Mouse (Mus musculus) lung, postnatal 25 days (tissue): ENCODE results near the gene Ube4b.

Source experiments
- DNase-seq: peaks from one replicate; pipeline ENCODE4 v3.0.0; 2022; ENCODE audit warnings: low spot score

Gene Ube4b

GRCm38 (mm10) chr4:149337353-149337752, 89.2 kb downstream of the Ube4b start:
- DNase-seq: no peak

GRCm38 (mm10) chr4:149336302-149336701, 90.2 kb downstream of the Ube4b start:
- no peak for DNase-seq

DNA sequence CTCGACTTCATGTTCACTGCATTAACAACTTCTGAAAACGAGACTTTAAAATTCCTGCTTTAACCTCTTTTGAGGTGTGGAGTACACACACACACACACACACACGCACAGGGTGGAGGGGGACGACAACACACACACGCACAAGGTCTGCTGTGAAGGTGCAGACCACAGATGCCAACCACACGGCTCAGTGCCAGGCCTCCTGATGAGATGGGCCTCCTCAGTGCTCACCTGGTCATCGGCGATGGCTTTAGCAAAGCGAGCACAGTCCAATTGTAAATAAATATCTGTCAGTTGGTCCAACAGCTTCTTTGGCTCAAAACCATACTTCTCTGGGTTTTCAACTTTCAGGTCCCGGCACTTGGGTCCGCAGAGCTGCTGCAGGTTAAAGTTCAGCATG, 91.7 kb downstream of the Ube4b start:
- DNase-seq: no peak

DNA sequence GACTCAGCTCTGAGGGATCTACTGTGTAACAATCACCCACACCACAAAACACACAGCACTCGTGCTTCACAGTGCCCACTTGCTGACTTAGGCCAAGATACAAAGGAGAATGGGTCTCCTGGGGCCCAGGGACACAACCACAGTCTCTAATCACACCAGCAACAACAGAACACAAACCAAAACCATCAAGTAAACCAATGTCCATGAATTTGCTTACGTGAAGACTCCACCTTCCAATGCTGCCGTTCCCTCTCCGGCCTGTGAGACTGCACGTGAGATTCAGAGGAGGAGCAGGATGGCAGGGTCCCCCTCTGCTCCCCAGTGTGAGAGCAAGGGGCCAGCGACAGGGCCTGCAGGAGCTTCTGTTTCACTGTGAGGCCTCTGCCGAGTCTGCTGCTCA, 93.8 kb downstream of the Ube4b start:
- no peak for DNase-seq

GRCm38 (mm10) chr4:149330495-149330894, 96.1 kb downstream of the Ube4b start:
- no peak for DNase-seq

DNA sequence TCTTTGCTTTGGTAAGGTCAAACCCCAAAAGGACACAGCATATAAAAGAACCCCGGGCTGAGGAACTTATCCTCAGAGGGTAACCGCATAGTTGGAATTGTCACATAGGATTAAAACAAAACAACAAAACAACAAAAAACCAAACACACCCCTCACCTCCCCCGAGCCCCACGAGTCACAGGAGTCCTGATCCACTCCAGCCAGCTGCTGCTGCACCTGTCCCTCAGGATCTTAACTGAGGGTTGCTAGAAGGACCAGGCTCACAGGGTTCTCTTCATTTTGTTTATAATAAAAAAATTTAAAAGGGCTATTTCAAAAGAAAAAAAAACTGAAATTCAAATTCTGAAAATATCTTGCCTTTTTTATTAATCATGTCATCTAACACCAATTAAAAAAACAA, 97.8 kb downstream of the Ube4b start:
- DNase-seq: no peak

DNA sequence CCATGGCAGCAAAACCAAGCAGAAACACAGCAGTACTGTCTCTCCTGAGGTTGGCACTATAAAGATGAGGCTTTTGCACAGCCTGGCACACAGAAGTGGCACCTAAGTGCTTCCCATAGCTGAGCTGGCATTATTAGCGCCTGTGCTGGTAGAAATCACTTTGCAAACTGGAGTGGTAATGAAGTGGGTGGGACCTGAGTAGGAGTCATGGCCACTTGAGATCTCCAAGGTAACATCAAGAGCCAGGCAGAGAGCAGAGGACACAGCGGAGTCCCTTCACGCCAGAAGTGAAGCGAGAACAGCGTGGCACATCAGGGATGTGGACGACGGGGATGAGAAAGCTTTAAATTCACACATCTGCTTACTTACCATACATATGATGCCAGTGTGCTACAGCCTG, 99.3 kb downstream of the Ube4b start:
- peak; percentile 58 for DNase-seq

DNA sequence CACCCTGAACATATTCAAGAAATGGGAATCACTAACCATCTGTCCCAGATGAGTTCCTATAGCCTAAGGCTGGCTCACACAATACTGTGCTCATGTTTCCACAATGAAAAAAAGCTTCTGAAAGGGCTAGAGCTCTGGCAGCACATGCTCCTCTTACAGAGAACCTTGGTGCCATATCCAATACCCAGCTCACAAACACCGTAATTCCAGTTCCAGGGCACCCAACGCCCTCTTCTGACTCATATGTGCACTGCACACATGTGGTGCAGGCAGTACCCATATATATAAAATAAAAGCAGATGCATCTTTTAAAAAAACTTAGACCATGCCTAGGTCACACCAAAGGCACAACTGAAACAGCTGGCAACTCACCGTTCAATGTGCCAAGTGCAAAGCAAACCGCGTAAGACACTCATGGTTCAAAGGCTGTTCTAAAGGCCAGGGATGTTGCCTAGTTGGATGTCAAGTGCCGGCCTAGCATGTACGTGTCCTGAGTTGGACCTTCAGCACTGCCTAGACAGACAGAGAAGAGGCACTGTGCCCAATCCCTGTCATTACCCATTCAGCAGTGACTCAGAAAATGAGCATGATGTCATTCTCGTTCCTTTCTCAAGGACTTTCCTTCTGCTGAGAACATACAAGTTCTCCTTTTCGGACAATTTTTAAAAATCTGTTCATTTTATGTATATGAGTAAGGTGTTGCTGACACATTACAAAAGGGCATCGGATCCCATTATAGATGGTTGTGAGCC, 101.0 kb downstream of the Ube4b start:
- DNase-seq: no peak

DNA sequence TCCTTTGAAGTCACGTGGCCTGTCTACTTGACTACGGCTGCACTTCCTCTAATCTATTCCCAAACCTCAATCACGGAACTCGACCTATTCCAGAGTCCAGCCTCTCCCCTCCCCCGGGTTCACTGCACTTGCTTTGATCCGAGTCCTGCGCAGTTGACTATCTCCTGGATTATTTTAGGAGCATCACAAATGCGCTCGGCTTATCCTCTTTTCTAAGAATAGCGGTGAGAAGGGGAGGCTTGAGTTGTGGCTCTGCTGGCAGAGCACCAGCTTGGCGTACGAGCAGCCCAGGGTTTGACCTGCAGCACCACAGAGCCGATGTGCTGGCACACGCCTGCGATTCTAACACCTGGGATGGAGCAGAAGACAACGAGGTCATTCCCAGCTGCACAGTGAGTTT, 102.8 kb downstream of the Ube4b start:
- DNase-seq: no peak

- DNase-seq: no peak
These were observed 103.8 kb downstream of the Ube4b start for GRCm38 (mm10) chr4:149322718-149323117.

- DNase-seq: no peak
These were observed 104.3 kb downstream of the Ube4b start for GRCm38 (mm10) chr4:149322286-149322685.

DNA sequence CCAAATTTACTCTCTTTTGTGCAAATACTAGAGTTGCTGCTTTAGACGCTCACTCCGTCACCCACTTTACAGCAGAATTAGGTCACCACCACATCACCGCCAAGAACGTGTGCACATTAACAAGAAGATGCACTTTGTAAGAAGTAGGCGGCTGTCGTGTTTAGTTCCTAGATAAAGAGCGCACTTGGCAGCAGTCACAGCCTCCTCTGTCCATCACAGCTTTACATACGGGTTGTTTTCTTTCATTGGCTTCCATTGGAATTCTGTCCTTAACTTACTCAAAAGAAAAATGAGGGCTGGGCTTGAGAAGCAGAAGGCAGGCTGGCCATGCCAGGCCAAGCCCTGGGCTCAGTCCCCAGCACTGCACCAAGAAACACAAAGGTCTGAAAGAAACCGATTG, 107.5 kb downstream of the Ube4b start:
- no peak for DNase-seq

DNA sequence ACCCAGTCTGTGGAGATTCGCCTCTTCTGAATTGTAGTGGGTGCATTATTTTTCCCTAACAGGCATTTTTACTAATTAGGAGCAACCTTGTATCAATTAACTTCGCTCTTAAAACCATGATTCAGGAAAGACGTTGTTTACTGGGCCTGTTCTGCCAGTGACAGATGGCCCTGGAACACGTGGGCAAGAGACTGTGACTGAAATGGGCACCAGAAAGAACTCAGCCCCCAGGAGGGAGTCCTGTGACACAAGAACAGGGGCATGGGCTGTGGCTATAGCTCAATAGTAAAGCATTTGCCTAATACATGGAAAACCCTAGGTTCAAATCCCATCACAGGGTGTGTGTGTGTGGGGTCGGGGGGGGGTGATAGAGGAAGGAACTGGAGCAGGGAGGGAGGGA, 109.2 kb downstream of the Ube4b start:
- DNase-seq: no peak

DNA sequence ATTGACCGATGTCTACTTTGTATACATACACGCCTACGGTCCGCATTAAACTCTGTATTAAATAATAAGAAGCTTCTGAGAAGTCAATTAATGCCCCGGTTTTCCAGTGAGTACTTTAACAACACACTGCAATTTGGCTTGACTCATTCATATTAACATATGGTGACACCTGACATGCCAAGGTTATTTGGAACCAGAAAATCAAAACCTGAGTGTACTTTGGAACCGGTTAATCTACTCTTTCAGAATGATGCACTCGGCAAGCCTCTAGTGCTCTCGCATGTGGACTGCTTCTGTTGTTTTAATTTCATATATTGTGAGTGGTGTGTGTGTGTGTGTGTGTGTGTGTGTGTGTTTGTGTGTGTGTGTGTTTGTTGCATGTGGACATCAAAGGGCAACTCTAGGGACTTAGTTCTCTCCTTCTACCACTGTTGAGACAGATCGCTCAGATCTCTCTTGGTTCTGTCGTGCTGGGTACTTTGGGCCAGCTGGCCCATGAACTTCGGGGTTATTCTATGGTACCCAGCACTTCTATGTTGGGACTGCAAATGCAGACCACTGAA, 112.2 kb downstream of the Ube4b start:
- DNase-seq: peak; percentile 52

DNA sequence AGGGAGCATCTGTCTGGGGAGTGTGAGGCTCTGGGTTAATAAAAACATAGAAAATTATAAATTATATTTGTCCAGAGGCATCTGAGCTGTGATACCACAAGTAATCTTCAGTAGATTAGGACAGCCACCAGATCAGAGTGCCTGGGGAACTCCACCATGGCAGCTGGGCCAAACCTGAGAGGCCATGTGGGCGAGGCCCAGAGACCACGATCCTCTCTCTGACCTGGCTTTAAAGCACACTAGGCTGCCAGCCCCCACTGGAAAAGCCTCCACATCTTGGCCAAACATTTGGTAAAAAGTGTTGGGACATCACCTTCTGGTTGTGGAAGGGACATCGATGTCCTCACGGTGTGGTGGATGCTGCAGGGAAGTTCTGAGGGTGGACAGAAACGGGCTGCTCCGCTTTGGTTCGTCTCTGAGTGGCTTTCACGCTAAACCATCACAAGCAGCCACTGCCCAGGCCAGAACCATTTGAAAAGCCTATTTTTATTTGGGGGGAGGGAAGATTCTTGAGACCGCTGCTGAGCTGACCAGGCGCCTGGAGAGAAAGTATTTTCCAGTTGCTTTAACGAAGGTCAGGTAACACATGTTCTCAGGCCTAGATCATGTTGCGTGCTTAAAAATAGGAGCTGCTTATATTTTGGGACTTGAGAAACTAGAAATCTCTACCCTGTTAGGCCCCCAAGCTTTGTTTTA, 112.8 kb downstream of the Ube4b start:
- no peak for DNase-seq

GRCm38 (mm10) chr4:149311996-149312395, 114.6 kb downstream of the Ube4b start:
- DNase-seq: no peak

DNA sequence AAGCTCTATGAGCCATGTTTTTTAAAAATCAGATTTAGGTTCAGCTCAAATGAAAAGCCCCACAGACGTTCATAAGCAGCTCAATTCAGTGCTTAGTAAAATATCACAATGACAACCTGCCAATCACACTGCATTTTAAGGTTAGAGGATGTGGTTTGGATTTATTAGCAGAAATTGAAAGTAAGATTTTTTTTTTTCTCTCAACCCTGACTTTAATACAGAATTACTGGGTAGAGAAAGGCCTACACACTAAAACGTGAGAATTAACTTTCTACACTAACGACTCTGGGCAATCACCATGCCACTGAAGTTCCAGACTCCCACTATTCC, 118.1 kb downstream of the Ube4b start:
- DNase-seq: no peak

DNA sequence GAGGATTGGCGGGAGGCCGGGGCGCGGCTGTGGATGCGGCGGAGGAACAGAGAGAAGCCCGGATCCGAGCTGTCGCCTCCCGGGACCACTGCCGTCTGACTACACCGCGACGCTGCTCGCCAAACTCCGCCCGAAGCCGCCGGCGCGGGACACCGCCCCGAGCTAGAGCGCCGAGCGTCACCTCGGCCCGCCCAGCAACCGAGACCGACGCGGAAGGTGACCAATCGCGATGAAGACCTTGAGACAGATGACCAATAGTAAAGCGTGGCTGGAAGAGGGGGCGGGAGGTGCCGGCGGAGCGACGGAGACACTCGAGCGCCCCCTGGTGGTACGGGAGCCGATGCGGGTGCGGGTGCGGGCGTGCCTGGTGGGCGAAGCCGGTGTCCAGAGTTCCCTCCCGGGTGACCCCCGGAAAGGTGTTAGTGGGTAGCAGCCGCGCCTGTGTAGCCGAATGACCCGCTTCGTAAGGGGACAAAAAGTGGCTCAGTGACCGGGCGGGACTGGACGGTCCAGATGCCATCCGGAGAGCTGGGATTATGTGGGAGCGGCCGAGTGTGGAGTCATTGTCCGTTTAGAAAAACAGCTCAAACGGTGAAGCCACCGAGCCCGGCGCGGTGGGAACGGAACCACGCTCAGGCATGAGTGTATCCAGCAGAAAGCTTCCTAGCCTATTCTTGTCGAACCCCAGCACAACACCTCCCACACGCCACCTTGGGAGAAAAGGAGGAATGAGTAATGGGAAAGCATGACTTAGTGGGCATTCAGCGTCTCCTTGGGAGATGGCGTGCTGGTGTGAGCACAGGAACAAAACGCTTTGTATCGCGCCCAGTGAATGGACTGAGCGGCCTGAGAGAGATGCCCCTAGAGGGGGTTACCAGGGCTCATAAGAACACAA, 118.7 kb downstream of the Ube4b start, which contains the start of gene Kif1b:
Gene Kif1b, minus strand, starts transcription at position 98 of the 895 bp plus-strand sequence.
- peak; percentile 96 for DNase-seq

GRCm38 (mm10) chr4:149306712-149307595, 119.6 kb downstream of the Ube4b start:
- peak; percentile 75 for DNase-seq

DNA sequence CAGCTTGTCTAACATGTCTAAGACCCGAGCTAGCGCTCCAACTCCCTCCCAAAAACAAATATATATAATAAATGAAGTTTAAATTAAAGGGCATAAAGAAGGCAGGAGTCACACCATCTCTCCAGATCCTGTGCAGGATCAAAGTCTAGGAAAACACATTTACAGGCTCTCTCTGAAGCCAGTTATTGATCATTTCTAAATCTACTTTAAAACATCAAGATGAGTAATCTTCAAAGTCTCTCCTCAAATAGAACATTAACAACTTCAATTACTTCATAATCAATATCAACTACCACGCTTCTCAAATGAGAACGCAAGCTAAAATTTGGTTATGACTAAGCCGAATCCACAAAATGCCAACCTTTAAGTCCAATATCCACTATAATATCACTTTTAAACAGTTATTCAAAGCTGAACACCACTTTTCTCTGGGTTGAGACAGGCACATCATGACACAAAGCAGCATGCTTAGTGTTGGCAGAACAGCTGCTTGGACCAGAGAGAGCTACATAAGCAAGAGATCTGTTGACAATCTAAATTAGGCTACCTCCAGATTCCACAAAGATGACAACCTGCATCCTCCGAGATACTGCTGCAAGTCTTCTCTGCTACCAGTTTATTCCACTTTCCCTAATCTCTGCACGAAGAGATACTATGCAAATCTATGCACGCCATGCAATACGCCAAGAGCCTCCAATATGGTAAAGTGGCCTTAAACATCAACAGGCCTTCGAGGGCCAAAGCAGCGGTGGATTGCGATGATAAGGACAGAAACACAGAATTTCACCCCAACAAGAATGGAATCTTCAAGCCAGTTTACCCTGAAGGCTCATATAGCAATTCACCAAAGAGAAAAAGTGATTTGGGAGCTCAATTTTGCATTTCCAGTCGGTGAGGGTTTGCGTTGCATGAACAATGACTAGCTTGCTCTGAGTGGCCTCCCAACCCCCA, 120.5 kb downstream of the Ube4b start:
- no peak for DNase-seq
